Mouse (Mus musculus): ENCODE measurements at regions not wholly inside any gene's neighbourhood (a gene's known extent, or its start where the extent isn't known, plus 50 kb on each side); places are given as distances from the start of the nearest gene placed in this dataset.

DNA sequence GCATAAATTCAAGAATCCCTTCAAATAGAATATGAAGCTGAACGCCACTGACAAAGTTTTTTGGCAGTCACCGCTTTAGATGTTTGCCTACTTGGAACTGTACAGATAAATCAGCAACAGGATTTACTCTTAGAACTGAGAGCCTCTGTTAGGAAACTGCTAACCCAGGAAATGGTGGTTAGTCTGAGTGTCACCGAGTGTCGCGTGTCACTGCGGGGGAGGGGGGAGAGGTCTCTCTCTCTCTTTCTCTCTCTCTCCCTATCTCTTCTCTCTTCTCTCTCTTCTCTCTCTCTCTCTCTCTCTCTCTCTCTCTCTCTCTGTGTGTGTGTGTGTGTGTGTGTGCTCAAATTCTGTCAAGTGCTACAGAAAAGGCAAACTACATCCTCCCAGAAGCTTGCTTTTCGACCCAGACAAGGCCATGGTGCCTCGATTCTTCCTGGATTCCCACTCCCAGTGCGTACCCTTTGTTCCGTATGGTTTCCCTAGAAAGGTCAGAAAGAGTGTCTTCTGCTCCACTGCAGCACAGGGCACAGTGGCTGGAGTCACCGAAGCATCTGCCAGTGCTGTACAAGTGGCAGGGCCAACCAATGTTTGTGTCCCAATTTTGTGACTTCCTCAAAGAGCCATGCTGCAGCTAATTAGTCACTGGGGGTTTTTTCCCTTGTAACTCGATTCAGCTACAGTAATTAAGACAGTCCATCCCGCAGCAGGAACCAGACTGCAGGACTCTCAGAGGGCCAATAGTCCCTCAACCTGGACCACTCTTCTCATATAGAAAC, 87.0 kb downstream of the Cog6 start:
- no peak for DNase-seq (ENCODE audit: low spot score in 2 of 2)

DNA sequence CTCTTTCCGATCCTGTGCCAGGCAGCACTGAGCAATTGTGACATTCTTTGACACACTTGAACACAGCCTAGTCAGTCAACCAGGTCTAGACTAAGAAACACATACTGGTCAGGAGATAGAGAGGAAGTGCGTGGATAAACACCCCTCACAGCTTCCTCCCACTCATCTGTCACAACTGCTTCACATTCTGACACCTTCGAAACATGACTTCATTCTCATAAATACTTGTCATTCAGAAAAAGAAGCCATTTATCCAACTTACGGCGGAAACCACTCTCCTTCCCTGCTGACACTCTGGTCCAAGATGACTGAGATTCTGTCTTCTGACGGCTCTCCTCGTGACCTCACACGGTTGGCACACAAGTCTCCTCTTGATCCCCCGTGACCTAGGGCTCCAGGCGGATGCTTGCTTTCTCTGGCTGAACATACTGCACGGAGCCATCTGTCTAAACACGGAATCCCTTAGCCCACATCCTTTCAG, 89.6 kb downstream of the Cog6 start:
- DNase-seq (ENCODE audit: low spot score in 2 of 2) = no peak

GRCm38 (mm10) chr3:52926549-52926948, 90.5 kb downstream of the Cog6 start:
- DNase-seq (ENCODE audit: low spot score in 2 of 2) = peak in 1 of 2 experiments; percentile 25

- DNase-seq (ENCODE audit: low spot score in 2 of 2) = peak in 1 of 2 experiments; percentile 37
Observed at GRCm38 (mm10) chr3:52925223-52925622, 91.8 kb downstream of the Cog6 start.

DNA sequence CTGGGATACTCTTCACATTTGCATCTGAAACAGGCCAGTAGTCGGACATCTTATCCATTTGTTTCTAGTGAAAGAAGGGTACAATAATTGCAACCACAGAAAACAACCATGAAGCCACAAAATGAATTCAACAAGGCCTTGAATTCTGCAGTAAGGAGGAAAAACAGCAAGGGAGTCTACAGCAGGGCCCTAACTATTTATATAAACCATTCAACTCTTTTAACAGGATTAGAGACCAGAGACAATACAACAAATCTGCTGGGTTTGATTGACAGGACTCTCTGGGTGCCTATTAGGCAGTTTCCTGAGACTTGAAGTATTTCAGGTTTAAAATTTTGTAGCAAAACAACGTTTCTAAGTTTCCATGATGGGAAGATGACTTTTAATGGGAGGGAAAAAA, 92.4 kb downstream of the Cog6 start:
- DNase-seq (ENCODE audit: low spot score in 2 of 2) = no peak

DNA sequence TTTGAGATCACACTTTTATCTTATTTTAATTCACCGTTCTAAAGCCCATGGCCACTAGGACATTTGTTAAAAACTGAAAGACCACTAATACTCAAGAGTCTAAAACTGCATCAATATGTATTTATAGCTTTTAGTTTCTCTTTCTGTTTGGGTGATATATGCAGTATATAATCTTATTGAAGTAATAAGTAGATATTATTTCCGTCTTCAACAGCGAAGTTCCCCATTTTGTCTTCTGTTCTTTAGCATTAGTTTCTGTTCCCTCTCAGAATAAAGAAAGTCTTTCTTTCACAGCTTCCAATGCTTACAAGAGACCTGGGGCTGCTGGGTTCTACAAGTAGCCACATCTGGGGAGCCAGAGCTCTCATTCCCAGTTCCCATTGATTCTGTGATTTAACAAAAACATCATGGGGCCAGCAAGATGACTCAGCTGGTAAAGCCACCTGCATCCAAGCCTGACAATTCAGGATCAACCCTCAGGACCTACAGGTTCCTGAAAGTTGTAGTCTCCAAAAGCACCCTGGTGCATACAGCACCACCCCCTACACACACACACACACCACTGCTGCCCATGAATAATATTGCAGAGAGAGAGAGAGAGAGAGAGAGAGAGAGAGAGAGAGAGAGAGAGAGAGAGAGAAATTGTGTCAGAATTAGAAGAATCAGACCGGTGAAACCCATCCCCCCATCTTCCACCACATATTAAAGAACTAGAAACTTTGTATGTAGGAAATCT, 93.0 kb downstream of the Cog6 start:
- DNase-seq (ENCODE audit: low spot score in 2 of 2) = no peak

GRCm38 (mm10) chr3:52922411-52922810, 94.6 kb downstream of the Cog6 start:
- DNase-seq (ENCODE audit: low spot score in 2 of 2) = no peak

GRCm38 (mm10) chr3:52906823-52907564, 110.0 kb downstream of the Cog6 start:
- no peak for DNase-seq (ENCODE audit: low spot score in 2 of 2)

- no peak for DNase-seq (ENCODE audit: low spot score in 2 of 2)
Observed at GRCm38 (mm10) chr3:52904028-52904427, 113.0 kb downstream of the Cog6 start.

DNA sequence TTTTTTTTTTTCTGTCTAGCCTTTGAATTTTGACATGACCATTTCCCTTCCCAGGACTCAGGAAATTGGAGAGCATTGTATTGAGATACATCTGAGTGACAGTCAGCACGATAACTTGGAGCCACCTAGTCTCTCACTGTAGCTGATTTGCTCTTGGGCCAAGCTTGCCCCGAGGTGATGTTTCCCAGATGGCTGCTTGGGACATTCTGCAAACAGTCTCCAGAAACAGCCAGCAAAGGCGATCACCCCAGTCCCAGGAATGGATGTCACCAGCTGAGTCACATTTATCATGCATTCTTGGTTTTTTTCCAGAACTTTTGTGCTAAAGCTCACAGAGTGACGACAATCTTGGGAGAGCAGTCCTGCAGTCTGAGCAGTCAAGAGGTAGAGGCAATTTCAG, 119.4 kb downstream of the Cog6 start:
- no peak for DNase-seq (ENCODE audit: low spot score in 2 of 2)

GRCm38 (mm10) chr3:52896462-52896861, 120.6 kb downstream of the Cog6 start:
- DNase-seq (ENCODE audit: low spot score in 2 of 2) = no peak

DNA sequence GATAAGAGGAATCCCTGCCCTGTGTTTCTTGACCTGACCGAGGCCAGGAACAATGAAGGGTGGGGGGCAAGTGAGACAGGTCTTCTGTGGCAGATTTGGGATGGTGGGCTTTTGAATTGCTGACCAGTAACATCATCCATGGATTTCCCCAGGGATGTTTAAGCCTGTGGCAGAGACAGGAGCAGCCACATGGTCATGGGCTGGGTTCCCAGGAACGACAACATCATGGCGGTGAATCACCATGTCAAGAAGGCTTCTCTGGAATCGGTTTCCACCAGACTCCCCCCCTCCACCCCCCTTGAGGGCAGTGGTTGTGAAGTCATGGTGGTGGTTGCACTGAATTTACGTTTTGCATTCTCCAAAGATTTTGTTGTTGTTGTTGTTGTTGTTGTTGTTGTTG, 121.3 kb downstream of the Cog6 start:
- DNase-seq (ENCODE audit: low spot score in 2 of 2) = no peak

- no peak for DNase-seq (ENCODE audit: low spot score in 2 of 2)
Observed at GRCm38 (mm10) chr3:52894812-52895211, 122.2 kb downstream of the Cog6 start.

DNA sequence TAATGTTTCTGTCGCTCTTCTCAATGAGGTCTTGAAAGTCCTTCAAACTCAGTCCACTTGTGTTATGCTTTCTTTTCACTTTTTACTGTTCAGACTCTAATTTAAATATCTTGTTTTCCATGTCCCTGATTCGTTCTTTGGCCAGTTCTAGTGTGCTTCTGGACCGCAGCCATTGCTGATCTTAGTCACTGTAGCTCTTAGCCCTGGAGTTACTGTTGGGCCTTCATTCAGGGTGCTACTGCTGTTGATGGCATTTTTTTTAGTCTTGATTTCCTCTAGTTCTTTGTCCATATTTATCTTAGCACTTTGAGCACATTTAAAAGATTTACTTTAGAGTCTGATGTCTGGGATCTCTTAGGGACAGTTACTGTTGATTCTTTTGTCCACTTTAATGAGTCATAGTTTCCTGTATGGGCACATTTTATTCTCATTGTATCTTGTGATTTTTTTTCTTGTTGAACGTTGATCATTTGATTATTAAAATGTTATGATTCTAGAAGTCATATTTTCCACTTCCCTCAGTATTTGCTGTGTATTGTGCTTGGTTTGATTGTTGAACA, 127.8 kb downstream of the Cog6 start:
- DNase-seq (ENCODE audit: low spot score in 2 of 2) = no peak

- DNase-seq (ENCODE audit: low spot score in 2 of 2) = no peak
Observed at GRCm38 (mm10) chr3:52881981-52882380, 135.1 kb downstream of the Cog6 start.

- DNase-seq (ENCODE audit: low spot score in 2 of 2) = no peak
Observed at GRCm38 (mm10) chr3:52881139-52881538, 135.9 kb downstream of the Cog6 start.

DNA sequence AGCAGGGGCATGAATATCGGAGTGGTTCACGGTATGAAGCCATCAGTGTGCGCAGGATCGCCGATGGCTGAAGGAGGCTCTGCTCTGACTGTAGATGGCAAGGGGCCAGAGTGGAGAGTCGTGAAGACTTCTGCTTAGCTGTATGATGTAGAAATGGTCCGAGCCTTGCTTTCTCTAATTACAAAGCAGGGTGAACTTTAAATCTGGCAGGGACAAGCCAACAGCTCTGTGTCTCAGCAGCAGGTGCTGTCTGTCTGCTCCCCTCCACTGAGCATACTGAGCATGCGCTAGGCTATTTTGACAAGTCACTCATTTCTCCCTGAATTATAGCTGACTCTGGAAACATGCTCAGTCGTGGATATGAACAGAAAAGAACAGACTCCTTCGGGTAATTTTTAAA, 137.3 kb downstream of the Cog6 start:
- no peak for DNase-seq (ENCODE audit: low spot score in 2 of 2)

DNA sequence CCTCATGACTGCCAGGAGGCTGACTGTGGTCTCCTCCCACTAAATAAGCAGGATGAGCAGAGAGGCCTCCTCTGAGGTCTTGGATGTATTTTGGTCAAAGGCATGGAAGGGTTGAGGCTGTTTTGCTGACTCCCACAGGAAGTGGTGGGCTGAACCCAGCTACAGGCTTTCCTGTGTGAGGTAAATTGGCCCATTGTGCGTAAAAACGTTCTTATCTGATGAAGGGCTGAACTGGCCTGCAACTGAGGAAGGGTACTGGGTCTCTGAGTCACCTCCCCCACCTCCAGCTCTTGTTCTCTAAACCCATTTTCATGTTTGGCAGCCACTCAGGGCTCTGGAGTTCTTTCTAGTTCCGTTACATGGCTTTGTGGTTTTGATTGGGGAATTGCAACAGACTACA, 138.7 kb downstream of the Cog6 start:
- no peak for DNase-seq (ENCODE audit: low spot score in 2 of 2)

DNA sequence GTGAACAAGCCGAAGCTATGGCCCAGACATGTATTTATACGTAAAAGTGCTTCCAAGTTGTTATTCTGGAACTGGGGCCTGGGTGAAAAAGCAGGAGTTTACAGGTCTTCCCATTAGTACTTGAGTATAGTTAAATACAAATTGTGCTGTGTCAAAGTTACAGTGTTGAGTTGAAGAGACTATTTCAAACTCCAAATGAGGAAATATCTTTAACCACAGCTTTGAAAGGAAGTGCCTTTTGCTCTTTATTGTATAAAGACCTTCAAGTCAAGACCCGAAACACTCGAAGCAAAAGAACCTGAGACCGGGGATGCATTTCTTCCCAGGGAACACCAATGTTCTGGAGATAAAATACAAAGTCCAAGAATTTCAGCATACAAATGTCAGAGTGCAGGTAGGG, 144.8 kb downstream of the Cog6 start:
- DNase-seq (ENCODE audit: low spot score in 2 of 2) = no peak

DNA sequence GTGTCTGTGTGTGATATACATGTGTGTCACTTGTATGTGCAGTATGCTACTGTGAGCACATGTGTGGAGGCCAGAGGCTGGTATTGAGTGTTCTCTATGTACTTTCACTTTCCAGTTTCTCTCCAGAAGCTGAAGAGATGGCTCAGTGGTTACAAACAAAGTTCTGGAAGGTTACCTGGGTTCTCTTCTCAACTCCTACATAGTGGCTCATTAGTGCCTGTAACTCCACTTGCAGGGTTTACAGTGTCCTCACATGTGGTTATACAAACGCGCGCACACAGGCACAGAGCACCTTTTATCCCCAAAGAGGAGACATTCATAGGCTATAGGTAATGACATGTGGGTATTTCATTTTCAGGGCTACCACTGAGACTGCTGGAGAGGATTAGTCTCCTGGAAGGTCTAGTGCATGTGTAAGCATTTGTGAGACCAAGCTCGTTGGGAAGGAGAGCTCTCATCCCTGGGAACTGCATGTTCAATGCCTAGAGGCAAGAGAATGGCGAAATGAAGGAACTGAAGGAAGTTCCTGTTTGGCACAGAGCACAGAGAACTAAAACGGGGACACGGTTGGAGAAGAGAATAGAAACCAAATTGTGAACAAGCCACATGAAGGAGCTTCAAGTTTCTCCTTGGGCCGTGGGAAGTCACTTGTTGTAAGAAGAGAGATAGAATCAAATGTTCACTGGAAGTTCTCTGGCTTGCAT, 153.7 kb downstream of the Cog6 start:
- no peak for DNase-seq (ENCODE audit: low spot score in 2 of 2)

- no peak for DNase-seq (ENCODE audit: low spot score in 2 of 2)
Observed at GRCm38 (mm10) chr3:52862026-52862425, 155.0 kb downstream of the Cog6 start.

Data from spleen, postnatal 14 days (tissue).